Mouse (Mus musculus): ENCODE measurements around the gene Hesx1.
"Not testable (repeated sequence)": the region's sequence is repeated elsewhere in the genome, so short reads cannot be mapped to it uniquely, and the experiment has no call there.

Gene Hesx1

GRCm38 (mm10) chr14:26994211-26994741 is at the start of gene Hesx1:
Hesx1 (plus strand) TSS chr14:26994416.
- in situ Hi-C loops (cut with MboI; ENCODE audit: low sequenced_read_pairs), result no loop called here

- in situ Hi-C loops (cut with MboI; ENCODE audit: low sequenced_read_pairs), result not testable (repeated sequence)
Measured at GRCm38 (mm10) chr14:26956139-26956538, 38.1 kb upstream of the Hesx1 start.

- in situ Hi-C loops (cut with MboI; ENCODE audit: low sequenced_read_pairs), result no loop called here
Measured at GRCm38 (mm10) chr14:26960518-26960917, 33.7 kb upstream of the Hesx1 start.

DNA sequence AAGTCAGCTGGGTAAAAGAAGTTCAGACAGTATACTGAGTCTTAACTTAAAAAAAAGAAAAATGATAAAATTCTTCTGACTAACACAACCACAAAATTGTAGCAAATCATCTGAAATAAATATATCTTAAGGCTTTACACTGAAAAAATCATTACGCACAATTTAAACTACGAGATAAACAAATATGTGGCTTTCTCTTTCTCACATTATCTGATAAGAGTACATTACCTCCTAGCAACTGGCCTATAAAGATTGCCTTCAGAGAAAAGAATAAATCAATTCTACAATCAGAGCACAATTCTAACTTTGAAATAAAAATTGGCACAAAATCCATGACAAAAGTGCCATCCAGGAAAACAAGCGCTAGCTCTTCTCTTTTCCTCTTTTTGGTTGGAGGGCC is 25.1 kb upstream of the Hesx1 start:
- in situ Hi-C loops (cut with MboI; ENCODE audit: low sequenced_read_pairs), result no loop called here

DNA sequence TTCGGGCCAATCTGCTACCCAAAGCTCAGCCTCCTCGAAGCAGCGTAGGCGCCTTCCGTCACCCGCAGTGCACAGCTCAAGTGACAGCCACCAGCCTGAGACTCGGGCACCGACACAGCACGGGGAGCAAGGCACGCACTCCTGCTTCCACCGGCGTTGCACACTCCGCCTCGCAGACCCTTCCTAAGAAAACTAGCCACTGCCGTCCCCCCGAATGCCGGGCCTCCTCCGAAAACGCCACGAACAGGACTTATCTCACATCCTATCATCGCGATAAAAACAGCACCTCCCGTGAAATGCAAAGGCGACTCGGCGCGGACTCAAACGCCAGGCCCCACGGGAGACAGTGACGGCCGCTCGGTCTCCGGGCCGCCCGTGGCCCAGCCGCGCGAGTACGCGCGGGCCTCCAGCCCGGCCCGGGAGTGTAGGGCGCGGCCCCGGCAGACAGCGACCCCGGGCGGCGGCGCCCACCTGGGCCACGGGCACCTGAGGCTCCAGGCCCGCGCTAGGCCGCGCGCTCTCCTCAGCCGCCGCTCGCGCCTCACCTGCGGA is 24.3 kb upstream of the Hesx1 start:
- in situ Hi-C loops (cut with MboI; ENCODE audit: low sequenced_read_pairs), result no loop called here

DNA sequence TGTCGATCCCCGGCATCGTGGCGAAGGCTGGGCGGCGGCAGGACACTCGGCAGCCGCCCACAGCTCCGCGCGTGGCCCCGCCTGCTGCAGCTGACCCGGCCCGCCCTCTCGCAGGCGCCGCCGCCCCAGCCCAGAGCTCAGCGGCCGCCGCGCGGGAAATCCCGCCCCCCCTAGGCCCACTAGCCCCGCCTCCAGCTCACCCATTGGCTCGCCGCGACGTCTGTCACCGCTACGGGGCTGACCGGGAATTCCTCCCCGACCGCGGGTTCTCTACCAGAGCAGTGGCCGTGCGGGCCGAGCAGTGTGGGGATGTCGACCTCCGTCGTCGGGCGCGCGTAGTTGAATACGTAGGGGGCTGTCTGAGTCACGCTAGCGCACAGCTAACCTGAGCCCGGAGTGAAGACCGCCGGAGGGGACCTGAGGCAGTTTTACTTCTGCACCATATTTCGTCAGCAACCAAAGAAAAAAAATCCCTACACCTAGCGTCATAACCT is 23.7 kb upstream of the Hesx1 start:
- in situ Hi-C loops (cut with MboI; ENCODE audit: low sequenced_read_pairs), result no loop called here

DNA sequence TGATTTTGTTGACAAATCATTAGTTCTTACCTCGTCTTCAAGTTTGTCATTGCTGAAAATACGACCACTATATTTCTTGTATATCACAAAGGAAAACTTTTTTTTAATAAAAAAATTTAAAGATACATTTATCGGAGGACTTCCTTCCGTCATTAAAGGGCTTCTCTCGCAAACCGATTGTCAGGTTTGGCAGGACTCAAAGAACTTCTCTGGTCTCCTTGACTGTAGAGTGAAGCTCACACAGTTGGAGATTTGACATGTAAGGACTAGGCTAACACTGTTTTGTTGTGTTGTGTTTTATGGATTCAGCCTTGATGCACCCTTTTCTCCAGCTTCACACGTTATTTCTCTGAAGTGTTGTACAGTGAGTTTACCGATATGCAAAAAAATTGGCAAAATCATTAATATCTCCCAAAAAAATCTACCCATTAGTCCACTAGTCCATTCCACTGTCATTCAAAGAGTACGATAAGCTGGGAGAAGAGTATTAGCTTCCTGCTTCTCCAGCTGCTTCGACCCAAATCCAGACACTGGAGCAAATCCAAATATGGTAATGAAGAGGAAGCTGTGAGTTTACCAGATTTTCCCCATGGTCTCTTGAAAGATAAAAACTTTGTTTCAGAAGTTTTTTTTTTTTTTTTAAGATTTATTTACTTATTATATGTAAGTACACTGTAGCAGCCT is 23.0 kb upstream of the Hesx1 start, which contains the start of gene Appl1:
Gene Appl1 (minus strand): TSS at position 127 of the 684 bp plus-strand sequence.
- in situ Hi-C loops (cut with MboI; ENCODE audit: low sequenced_read_pairs), result no loop called here

DNA sequence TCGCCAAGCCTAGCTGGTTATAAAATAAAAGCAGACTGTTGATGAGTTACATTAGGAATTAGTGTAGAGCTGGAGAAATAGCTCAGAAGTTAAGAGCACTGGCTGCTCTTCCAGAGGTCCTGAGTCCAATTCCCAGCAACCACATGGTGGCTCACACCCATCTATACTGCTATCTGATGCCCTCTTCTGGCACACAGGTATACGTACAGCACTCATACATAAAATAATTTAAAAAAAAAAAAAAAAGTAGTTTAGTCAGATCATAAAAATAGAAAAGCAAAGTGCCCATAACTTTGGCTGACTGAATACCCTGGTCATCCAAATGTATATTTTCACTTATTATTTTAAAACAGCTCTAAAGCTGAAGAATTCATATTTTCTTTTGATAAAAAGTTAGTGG is 21.1 kb upstream of the Hesx1 start:
- in situ Hi-C loops (cut with MboI; ENCODE audit: low sequenced_read_pairs), result no loop called here

GRCm38 (mm10) chr14:26975490-26975889 is 18.7 kb upstream of the Hesx1 start:
- in situ Hi-C loops (cut with MboI; ENCODE audit: low sequenced_read_pairs), result no loop called here

DNA sequence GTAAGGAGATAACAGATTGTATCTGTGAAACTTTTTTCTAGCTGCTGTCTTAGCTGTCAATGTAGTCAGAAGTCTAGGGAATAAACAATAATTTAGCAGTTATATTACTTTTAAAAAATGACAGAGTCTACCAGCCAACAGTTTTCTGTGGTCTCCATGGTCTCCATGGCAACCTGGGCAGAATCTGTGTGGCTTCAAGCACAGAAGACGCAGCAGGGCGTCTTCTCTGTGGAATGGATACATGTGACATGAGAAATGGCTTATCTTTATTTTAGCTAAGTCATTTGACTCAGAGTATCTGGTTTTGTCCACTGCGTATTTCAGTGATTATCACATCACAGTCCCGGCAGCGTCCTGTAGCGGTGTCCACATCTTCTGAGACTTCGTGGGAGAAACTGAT is 18.0 kb upstream of the Hesx1 start:
- in situ Hi-C loops (cut with MboI; ENCODE audit: low sequenced_read_pairs), result no loop called here

DNA sequence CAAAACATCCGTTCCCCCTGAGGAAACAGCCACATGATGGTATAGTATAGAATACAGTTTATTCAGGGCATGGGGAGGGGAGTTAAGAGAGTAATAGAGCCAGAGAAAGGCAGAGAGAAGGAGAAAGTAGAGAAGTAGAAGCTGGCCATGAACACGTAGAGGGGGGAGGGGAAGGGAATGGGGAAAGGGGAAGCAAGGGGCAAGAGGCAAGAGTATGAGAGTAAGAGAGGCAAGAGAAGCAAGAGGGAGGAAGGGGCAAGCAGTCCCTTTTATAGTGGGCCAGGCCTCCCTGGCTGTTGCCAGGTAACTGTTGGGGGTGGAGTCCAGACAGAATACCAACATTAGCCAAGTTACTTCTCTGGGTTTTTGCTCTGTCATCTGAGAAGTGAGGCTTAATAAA is 16.7 kb upstream of the Hesx1 start:
- in situ Hi-C loops (cut with MboI; ENCODE audit: low sequenced_read_pairs), result no loop called here

DNA sequence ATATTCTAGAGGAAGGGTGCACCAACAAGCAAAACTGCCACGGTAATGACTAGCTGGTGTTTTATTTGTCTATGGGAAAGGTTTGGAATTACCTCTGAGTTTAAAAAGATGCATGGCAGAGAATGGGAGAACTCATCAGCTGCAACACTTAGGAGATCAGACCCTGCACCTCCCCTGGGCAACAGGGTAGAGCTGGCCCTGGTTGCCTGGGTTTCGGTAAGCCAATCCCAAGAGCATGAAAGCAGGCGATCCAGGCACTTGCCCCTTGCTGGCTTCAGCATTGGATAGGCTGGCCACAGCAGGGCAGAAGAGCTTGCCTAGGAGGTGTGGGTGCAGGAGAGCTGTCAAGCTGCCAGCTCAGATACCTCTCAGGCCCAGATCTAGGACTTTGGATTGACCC is 14.4 kb upstream of the Hesx1 start:
- in situ Hi-C loops (cut with MboI; ENCODE audit: low sequenced_read_pairs), result no loop called here

- in situ Hi-C loops (cut with MboI; ENCODE audit: low sequenced_read_pairs), result no loop called here
Measured at GRCm38 (mm10) chr14:26981021-26981420, 13.2 kb upstream of the Hesx1 start.

- in situ Hi-C loops (cut with MboI; ENCODE audit: low sequenced_read_pairs), result no loop called here
Measured at GRCm38 (mm10) chr14:26981494-26982149, 12.6 kb upstream of the Hesx1 start.

GRCm38 (mm10) chr14:26982150-26982530 is 12.1 kb upstream of the Hesx1 start:
- in situ Hi-C loops (cut with MboI; ENCODE audit: low sequenced_read_pairs), result no loop called here

- in situ Hi-C loops (cut with MboI; ENCODE audit: low sequenced_read_pairs), result no loop called here
Measured at GRCm38 (mm10) chr14:26988694-26989093, 5.5 kb upstream of the Hesx1 start.

DNA sequence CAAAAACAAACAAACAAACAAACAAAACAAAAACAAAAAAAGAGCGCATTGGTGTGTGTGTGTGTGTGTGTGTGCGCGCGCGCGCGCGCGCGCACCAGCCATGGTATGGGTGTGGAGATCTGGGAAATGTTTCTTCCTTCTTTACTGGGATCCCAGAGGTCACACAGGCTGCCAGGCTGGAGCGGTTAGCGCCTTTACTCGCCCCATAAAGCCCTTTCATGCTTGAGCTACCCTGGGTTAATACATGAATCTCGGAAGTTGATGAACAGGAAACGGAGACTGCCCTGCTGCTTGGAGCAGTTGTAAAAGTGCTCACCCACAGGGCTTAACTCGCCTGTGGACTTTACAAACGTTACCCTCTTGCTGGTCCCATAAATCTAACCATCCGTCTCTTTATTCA is 2.6 kb upstream of the Hesx1 start:
- in situ Hi-C loops (cut with MboI; ENCODE audit: low sequenced_read_pairs), result no loop called here

- in situ Hi-C loops (cut with MboI; ENCODE audit: low sequenced_read_pairs), result no loop called here
Measured at GRCm38 (mm10) chr14:26993427-26993826, 789 bp upstream of the Hesx1 start.

GRCm38 (mm10) chr14:26996257-26996656 is 2.0 kb downstream of the Hesx1 start:
- in situ Hi-C loops (cut with MboI; ENCODE audit: low sequenced_read_pairs), result no loop called here

DNA sequence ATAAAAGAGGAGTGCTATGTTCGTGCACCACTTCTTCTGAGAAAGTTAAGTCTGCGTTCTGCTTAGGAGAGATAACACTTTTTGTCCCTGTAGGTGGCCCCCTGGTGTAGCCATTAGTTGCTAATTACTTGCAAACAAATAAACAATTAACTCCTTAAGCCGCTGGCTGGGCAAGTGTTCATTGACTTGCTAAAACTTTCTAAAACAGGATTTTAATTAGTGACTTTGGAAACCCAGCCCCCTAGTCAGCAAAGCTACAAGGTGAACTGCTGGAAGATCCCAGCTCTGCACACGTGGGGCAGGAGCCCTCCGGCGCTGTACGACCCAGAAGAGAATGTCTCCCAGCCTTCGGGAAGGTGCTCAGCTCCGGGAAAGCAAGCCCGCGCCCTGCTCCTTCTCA is 6.2 kb downstream of the Hesx1 start:
- in situ Hi-C loops (cut with MboI; ENCODE audit: low sequenced_read_pairs), result no loop called here

DNA sequence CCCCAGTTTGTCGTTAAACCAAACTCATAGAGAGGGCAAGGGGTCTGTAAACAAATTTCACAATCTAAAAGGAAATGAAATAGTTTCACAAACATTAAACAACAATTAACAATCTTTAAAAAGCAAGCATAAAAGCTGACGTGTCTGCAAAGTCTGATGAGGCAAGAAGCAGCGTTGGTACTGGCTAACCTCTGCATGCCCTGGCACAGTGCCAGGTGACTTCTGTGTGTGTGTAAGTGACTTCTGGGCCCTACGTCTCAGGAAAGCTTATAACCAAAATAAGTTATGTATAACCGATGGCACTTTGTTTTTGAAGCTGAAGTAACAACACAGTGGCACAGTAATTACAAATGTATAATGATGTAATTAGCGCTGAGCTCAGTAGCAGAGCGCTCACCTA is 10.7 kb downstream of the Hesx1 start:
- in situ Hi-C loops (cut with MboI; ENCODE audit: low sequenced_read_pairs), result no loop called here

DNA sequence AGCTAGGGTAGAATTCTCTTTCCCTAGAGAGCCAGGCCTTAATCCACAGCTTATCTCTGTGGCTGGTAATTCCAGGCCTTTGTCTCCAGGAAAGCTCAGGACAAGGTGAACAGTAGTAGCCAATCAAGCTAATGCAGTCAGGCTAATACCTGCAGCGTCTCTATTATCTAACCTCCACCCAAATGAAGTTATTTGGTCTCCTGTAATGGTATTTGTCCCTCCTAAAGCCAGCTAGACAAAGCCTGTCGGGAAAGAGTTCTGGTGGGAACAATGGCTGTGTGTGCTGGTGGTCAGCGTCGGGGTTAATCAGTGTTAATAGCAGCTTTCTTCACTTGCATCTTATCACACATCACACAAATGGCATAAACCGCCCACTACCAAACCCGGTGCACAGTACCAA is 11.7 kb downstream of the Hesx1 start:
- in situ Hi-C loops (cut with MboI; ENCODE audit: low sequenced_read_pairs), result no loop called here

All from CH12F3 (cell line).